Mouse (Mus musculus) heart, postnatal 0 days (tissue): Measurements from ENCODE around the gene Tesk2.

ENCODE experiments used
- CTCF ChIP-seq: IDR thresholded peaks from 2 replicates; pipeline ENCODE4 v1.5.1; 2016; ENCODE audit warnings: antibody characterized with exemption, control low read depth, low read depth
- EP300 ChIP-seq: IDR thresholded peaks from 2 replicates; pipeline ENCODE4 v1.6.1; 2016; ENCODE audit warnings: antibody characterized with exemption, low read depth

DNA sequence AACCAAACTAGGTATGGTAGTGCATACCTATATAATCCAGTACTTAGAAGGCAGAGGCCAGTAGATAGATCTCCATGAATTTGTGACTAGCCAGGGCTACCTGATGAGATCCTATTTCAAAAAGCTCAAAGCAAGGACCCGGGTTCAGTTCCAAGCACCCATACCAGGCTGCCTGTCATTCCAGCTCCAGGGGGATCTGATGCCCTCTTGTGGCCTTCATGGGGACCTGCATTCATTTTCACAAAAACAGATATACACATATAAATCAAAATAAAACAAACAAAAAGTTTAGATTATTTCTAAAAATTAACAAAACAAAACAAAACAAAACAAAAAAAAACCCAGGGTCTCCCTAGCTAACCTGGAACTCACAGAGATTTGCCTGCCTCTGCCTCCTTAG lies 65.8 kb downstream of the Tesk2 start:
- no peak for TF ChIP-seq CTCF
- no peak for TF ChIP-seq EP300
